Mouse (Mus musculus): ENCODE data around the gene Olfr1414. TPM values are rescaled to one million over a fixed set of nuclear protein-coding genes. Genes with fewer than 3 reads are reported as not detected.
A peak's percentile ranks its signal among the peaks of the same experiment; 100 is the strongest.

Olfr1414 gene
- total and polyA plus RNA-seq, 3 experiments = 0.25 TPM; not detected in 2

DNA sequence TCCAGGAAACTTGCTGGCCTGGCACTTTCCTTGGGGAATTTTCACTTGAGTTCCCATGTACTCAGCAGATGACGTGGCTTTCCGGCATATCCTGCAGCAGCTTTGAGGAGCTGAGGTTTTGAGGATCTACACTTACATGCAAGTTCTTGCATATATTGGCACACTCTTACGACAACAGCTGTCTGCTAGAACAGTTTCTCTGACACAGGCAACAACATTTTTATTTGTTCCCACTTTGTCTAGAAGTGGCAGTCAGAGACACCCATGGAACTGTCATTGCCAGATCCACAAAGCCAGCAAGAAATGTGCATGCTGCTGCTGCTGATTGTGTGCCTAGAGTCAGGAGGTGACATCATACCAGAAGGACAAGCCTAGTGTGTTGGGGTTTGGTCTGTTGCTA lies 5.3 kb upstream of the Olfr1414 start:
- in situ Hi-C loops (cut with MboI; ENCODE audit: low pct_ligation_motif_present, low pct_unique_long_range_greater_than_20kb, low sequenced_read_pairs) (no loop called here), dilution Hi-C loops (cut with MboI; ENCODE audit: extremely low pct_ligation_motif_present, extremely low pct_unique_long_range_greater_than_20kb, low sequenced_read_pairs) (no loop called here)

DNA sequence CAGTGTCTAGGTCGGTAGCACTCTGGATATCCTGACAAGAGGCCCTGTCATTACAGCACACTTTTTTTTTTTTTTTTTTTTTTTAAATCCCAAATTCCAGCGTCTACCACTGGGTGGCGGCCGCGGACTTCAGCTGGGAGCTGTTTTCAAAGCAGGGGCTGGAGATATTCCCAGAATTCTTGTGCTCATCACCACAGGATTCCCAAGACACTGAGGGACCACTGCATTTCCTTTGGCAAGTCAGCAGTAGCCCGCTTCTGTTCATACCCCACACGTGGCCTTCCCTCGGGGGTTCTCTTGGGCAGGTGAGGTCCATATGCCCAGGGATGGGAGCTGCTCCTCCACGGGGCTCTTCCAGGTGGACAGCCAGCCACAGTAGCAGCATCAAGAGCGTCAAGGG lies 2.9 kb upstream of the Olfr1414 start:
- DNase-seq (ENCODE audit: extremely low read depth) = peak; percentile 9
- Histone ChIP-seq H3K4me2 (ENCODE audit: insufficient read depth, low read depth, poor library complexity, severe bottlenecking) (no peak overlapping the region), H3K4me3 (replicated peaks in 1 of 3; ENCODE audit: low read depth in 2 of 3, low read length in 2 of 3, poor library complexity in 1 of 3) (no peak overlapping the region), H3K79me2 (replicated peaks; ENCODE audit: control insufficient read depth, extremely low read depth, insufficient read depth, poor library complexity, severe bottlenecking) (no peaks in the 10 kb centered on the region), H3K27me3 (replicated peaks) (peaks cover 76% of the 10 kb centered on the region), H3K9me3 (replicated peaks; ENCODE audit: low read length) (no peaks in the 10 kb centered on the region), H3K4me1 (ENCODE audit: control insufficient read depth in 1 of 2, insufficient read depth in 2 of 2) (no peaks in the 10 kb centered on the region), H3K36me3 (replicated peaks in 1 of 2; ENCODE audit: control insufficient read depth in 1 of 2, insufficient read depth in 1 of 2, low read length in 1 of 2) (no peaks in the 10 kb centered on the region), H3K27ac (ENCODE audit: insufficient read depth, low read depth) (no peak overlapping the region), H3K9ac (ENCODE audit: insufficient read depth, low read depth) (no peak overlapping the region)
- dilution Hi-C loops (cut with MboI; ENCODE audit: extremely low pct_ligation_motif_present, extremely low pct_unique_long_range_greater_than_20kb, low sequenced_read_pairs) = no loop called here
- TF ChIP-seq GABPA (IDR thresholded peaks at IDR 0.05; ENCODE audit: insufficient replicate concordance, low read depth, low read length) (no peak), RCOR1 (conservative IDR thresholded peaks at IDR 0.05; ENCODE audit: low read depth, low read length) (no peak), ZC3H11A (IDR thresholded peaks at IDR 0.05; ENCODE audit: low read depth, low read length) (no peak), POLR2AphosphoS2 (IDR thresholded peaks at IDR 0.05; ENCODE audit: low read depth, low read length) (no peak), KAT2A (IDR thresholded peaks at IDR 0.05; ENCODE audit: insufficient replicate concordance, low read length) (no peak), ZMIZ1 (IDR thresholded peaks at IDR 0.05; ENCODE audit: low read depth, low read length) (no peak), EP300 (IDR thresholded peaks at IDR 0.05; ENCODE audit: low read length) (no peak), ZKSCAN1 (IDR thresholded peaks at IDR 0.05; ENCODE audit: borderline replicate concordance, low read depth, low read length) (no peak; the same call in 1 of the 2 replicates), SMC3 (IDR thresholded peaks at IDR 0.05; ENCODE audit: low read depth, low read length) (peak; percentile 72), PAX5 (IDR thresholded peaks at IDR 0.05; ENCODE audit: low read length) (no peak), CTCF (conservative IDR thresholded peaks at IDR 0.05 in 1 of 2, IDR thresholded peaks at IDR 0.05 in 1 of 2; ENCODE audit: low read depth in 2 of 2, low read length in 2 of 2) (peak; percentile 38 to 79; a peak in 3 of 4 replicates), MEF2A (IDR thresholded peaks at IDR 0.05; ENCODE audit: borderline replicate concordance, low read depth, low read length) (no peak), SIN3A (IDR thresholded peaks at IDR 0.05; ENCODE audit: low read length) (no peak), TBP (conservative IDR thresholded peaks at IDR 0.05; ENCODE audit: low read depth, low read length) (no peak), ETS1 (conservative IDR thresholded peaks at IDR 0.05; ENCODE audit: low read depth, low read length) (no peak), CHD2 (IDR thresholded peaks at IDR 0.05; ENCODE audit: low read length) (no peak), ZNF384 (IDR thresholded peaks at IDR 0.05; ENCODE audit: low read depth, low read length) (peak; percentile 99), POLR2A (IDR thresholded peaks at IDR 0.05; ENCODE audit: low read depth, low read length) (no peak), RAD21 (IDR thresholded peaks at IDR 0.05; ENCODE audit: low read depth, low read length) (peak; percentile 75), MYC (IDR thresholded peaks at IDR 0.05; ENCODE audit: low read depth, low read length) (no peak)
- in situ Hi-C loops (cut with MboI; ENCODE audit: low pct_ligation_motif_present, low pct_unique_long_range_greater_than_20kb, low sequenced_read_pairs) = no loop called here

More for the DNA sequence above, 5.3 kb upstream of the Olfr1414 start:
- Histone ChIP-seq H3K4me3 (replicated peaks in 1 of 3; ENCODE audit: low read depth in 2 of 3, low read length in 2 of 3, poor library complexity in 1 of 3) (no peak overlapping the region), H3K36me3 (replicated peaks in 1 of 2; ENCODE audit: control insufficient read depth in 1 of 2, insufficient read depth in 1 of 2, low read length in 1 of 2) (no peaks in the 10 kb centered on the region), H3K79me2 (replicated peaks; ENCODE audit: control insufficient read depth, extremely low read depth, insufficient read depth, poor library complexity, severe bottlenecking) (no peaks in the 10 kb centered on the region), H3K27me3 (replicated peaks) (peaks cover 58% of the 10 kb centered on the region), H3K27ac (ENCODE audit: insufficient read depth, low read depth) (no peak overlapping the region), H3K9me3 (replicated peaks; ENCODE audit: low read length) (no peaks in the 10 kb centered on the region), H3K9ac (ENCODE audit: insufficient read depth, low read depth) (no peak overlapping the region), H3K4me2 (ENCODE audit: insufficient read depth, low read depth, poor library complexity, severe bottlenecking) (no peak overlapping the region), H3K4me1 (ENCODE audit: control insufficient read depth in 1 of 2, insufficient read depth in 2 of 2) (no peaks in the 10 kb centered on the region)
- TF ChIP-seq ETS1 (conservative IDR thresholded peaks at IDR 0.05; ENCODE audit: low read depth, low read length) (no peak), IRF4 (IDR thresholded peaks at IDR 0.05; ENCODE audit: low read depth, low read length) (no peak), MAX (IDR thresholded peaks at IDR 0.05; ENCODE audit: low read length) (no peak), RCOR1 (conservative IDR thresholded peaks at IDR 0.05; ENCODE audit: low read depth, low read length) (no peak), TBP (conservative IDR thresholded peaks at IDR 0.05; ENCODE audit: low read depth, low read length) (no peak), SIN3A (IDR thresholded peaks at IDR 0.05; ENCODE audit: low read length) (no peak), JUND (conservative IDR thresholded peaks at IDR 0.05; ENCODE audit: low read depth, low read length) (no peak), MAFK (IDR thresholded peaks at IDR 0.05; ENCODE audit: insufficient replicate concordance, low read length) (no peak), ZNF384 (IDR thresholded peaks at IDR 0.05; ENCODE audit: low read depth, low read length) (no peak)
- DNase-seq (ENCODE audit: extremely low read depth) = no peak

Measured in CH12.LX (cell line).